Mouse (Mus musculus) stomach, postnatal 0 days (tissue): ENCODE data around the gene Lpcat3. TPM values are rescaled to one million over a fixed set of nuclear protein-coding genes. Genes with fewer than 3 reads are reported as not detected.

Experiments used
- ATAC-seq: fragments of 200-750 bp; cut with Nextera tagmentation; 2 replicates; pipeline ENCODE4 v1.8.0; 2017; ENCODE audit not compliant: low FRiP score, low TSS enrichment
- DNase-seq: peaks from one replicate; pipeline ENCODE4 v3.0.0-alpha.2; 2016; ENCODE audit warnings: low spot score
- H3K27ac ChIP-seq: fragments of 300-500 bp; sonication (generic); replicated peaks from 2 replicates; pipeline ENCODE4 v1.5.1; 2014; ENCODE audit warnings: mild to moderate bottlenecking, control low read depth
- H3K27me3 ChIP-seq: fragments of 300-500 bp; sonication (generic); 2 replicates; pipeline ENCODE4 v1.6.1; 2014; ENCODE audit warnings: low read length; ENCODE audit not compliant: control insufficient read depth, insufficient read depth
- H3K36me3 ChIP-seq: fragments of 300-500 bp; sonication (generic); 2 replicates; pipeline ENCODE4 v1.6.1; 2014; ENCODE audit warnings: low read length, mixed read lengths; ENCODE audit not compliant: control insufficient read depth, insufficient read depth
- H3K4me1 ChIP-seq: fragments of 300-500 bp; sonication (generic); replicated peaks from 2 replicates; pipeline ENCODE4 v1.6.1; 2014; ENCODE audit warnings: antibody characterized with exemption; ENCODE audit not compliant: control insufficient read depth, insufficient read depth
- H3K4me2 ChIP-seq: fragments of 300-500 bp; sonication (generic); replicated peaks from 2 replicates; pipeline ENCODE4 v1.6.1; 2014; ENCODE audit warnings: low read depth, mild to moderate bottlenecking, control low read depth, moderate library complexity
- H3K4me3 ChIP-seq: fragments of 300-500 bp; sonication (generic); 2 replicates; pipeline ENCODE4 v1.5.1; 2014; ENCODE audit warnings: low read depth, low read length, control low read depth
- H3K9ac ChIP-seq: fragments of 300-500 bp; sonication (generic); 2 replicates; pipeline ENCODE4 v1.6.1; 2014; ENCODE audit warnings: mild to moderate bottlenecking, low read length, control low read depth, mixed read lengths
- H3K9me3 ChIP-seq: fragments of 300-500 bp; sonication (generic); 2 replicates; pipeline ENCODE4 v1.6.1; 2016; ENCODE audit warnings: low read length; ENCODE audit not compliant: control insufficient read depth
- CTCF ChIP-seq: IDR thresholded peaks from 2 replicates; pipeline ENCODE4 v1.5.1; 2016; ENCODE audit warnings: antibody characterized with exemption, low read depth, mild to moderate bottlenecking, moderate library complexity
- EP300 ChIP-seq: optimal IDR thresholded peaks from 2 replicates; pipeline ENCODE3; 2016; ENCODE audit warnings: antibody characterized with exemption
- WGBS: fragments of 180-500 bp; shearing (Covaris S2); extraction: QIAGEN DNeasy Blood & Tissue Kit; methylation state at CpG from one replicate; pipeline ENCODE4 v1.1.7; 2014; 5-methylcytosine and 5-hydroxymethylcytosine counted together
- polyA plus RNA-seq: library from polyadenylated mRNA; unstranded; fragments of >200 nt; fragmentation: Nextera tagmentation; extraction: Ambion mirVana; gene quantifications from 2 replicates; pipeline ENCODE4 v1.2.1, GENCODE M21; 2015

Lpcat3 gene
- polyA plus RNA-seq, 1 experiment from 2014 or later = 78.8 TPM

- TF ChIP-seq EP300 (no peak), CTCF (no peak)
- H3K27ac ChIP-seq = peak overlapping the region; percentile 49
- no peaks in the 10 kb centered on the region for H3K27me3 ChIP-seq
- DNase-seq (no peak), ATAC-seq (peak; percentile 0; the same call in 1 of the 2 replicates)
- H3K4me3 ChIP-seq = peak overlapping the region; percentile 59; the same call in 1 of the 2 replicates
- H3K9me3 ChIP-seq = no peaks in the 10 kb centered on the region
- 70% methylated on average over 26 of the region's 26 CpGs for WGBS
- H3K9ac ChIP-seq = peak overlapping the region; percentile 48
- H3K4me1 ChIP-seq = peaks cover 2% of the 10 kb centered on the region; the same call in 1 of the 2 replicates
- H3K4me2 ChIP-seq = peak overlapping the region; percentile 100
- H3K36me3 ChIP-seq = peaks cover 22% of the 10 kb centered on the region
Measured at GRCm38 (mm10) chr6:124744755-124745321, 82.0 kb downstream of the Lpcat3 start.

DNA sequence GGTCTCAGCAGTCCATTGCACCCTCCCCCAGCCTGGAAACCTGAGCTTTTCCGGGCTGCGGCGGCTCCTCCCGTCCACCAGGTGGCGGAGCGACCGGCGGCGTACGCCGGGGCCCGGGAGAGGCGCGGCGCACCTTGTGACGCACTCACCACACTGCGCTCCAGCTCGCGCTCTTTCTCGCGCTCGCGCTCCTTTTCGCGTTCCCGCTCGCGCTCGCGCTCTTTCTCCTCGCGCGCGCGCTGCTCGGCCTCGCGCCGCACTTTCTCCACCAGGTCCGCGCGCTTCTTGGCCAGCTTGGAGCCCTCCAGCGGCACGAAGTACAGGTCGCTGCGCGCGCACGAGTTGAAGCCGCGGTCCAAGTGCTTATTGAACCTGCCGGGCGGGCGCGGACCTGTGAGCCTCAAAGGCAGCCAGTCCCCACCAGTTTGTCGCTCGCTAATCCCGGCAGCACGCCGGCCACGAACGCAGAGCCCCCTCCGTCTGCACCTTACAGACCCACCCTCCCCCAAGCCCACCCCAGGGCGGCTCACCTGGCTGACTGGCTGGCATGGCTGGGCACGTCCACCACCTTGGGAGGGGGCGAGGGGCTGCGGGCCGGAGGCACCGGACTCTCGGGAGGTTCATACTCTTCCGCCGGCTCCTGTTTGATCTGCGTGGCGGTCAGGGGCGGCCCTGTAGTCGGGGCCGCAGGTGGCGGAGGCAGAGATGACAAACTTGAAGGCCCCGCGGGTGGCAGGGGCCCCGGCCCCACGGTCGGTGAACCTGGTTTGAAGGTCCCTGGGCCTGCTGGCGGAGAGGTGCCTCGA is 82.9 kb downstream of the Lpcat3 start:
- DNase-seq (peak; percentile 97), ATAC-seq (peak; percentile 85)
- H3K36me3 ChIP-seq = peaks cover 23% of the 10 kb centered on the region
- H3K27me3 ChIP-seq = no peaks in the 10 kb centered on the region
- peak overlapping the region; percentile 100 for H3K4me2 ChIP-seq
- TF ChIP-seq EP300 (peak; percentile 80), CTCF (peak; percentile 91)
- H3K4me1 ChIP-seq = no peaks in the 10 kb centered on the region; the same call in 1 of the 2 replicates
- H3K4me3 ChIP-seq = peak overlapping the region; percentile 59
- no peaks in the 10 kb centered on the region for H3K9me3 ChIP-seq
- H3K9ac ChIP-seq = peak overlapping the region; percentile 90
- peak overlapping the region; percentile 91 for H3K27ac ChIP-seq
- 2% methylated on average over 75 of the region's 85 CpGs for WGBS

DNA sequence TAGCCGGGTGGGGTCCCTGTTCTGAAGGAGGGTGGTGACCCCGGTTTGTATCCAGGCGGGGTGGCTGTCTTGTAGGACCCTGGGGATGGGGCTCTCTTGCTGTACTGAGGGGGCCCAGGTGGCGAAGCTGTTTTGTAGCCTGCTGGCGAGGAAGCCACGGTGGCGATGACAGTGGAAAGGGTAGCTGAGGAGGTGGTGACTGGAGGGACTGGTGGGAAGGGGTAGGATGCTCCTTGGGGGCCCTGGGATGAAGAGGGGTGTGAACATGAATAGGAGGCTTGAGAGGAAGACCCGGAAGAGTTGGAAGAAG is 83.4 kb downstream of the Lpcat3 start:
- no peak for DNase-seq
- TF ChIP-seq EP300 (no peak), CTCF (no peak)
- 26% methylated on average over 8 of the region's 8 CpGs for WGBS

GRCm38 (mm10) chr6:124746654-124747632 is 84.1 kb downstream of the Lpcat3 start:
- no peak overlapping the region for H3K27ac ChIP-seq
- H3K4me3 ChIP-seq = 0 out of 2 replicates have a peak overlapping the region, but pooled peaks have one; percentile 59

More for the DNA sequence above, 83.4 kb downstream of the Lpcat3 start:
- Histone ChIP-seq H3K9me3 (no peaks in the 10 kb centered on the region), H3K27ac (peak overlapping the region; percentile 91), H3K9ac (peak overlapping the region; percentile 90), H3K4me3 (peak overlapping the region; percentile 59), H3K4me2 (peak overlapping the region; percentile 100), H3K27me3 (no peaks in the 10 kb centered on the region), H3K4me1 (no peaks in the 10 kb centered on the region; the same call in 1 of the 2 replicates), H3K36me3 (peaks cover 23% of the 10 kb centered on the region)
- no peak for ATAC-seq

DNA sequence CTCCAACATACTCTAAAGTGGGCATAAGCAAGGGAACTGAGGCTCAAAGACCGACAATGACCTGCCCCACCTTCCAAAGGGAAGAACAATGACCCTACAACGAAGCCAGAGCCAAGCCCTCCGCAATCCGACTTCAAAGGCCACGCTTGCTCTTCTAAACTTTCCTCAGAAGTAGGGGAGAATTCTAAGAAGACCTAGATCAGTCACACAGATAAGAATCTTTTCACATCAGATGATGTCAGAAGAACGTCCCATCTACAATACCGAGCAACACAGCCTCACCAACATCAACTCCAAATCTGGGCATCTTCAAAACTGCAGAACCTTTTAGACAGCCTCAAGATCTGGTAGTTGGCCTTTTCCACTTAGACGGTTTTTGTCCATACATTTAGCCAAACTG is 87.6 kb downstream of the Lpcat3 start:
- Histone ChIP-seq H3K4me1 (peaks cover 6% of the 10 kb centered on the region; the same call in 1 of the 2 replicates), H3K4me2 (no peak overlapping the region), H3K27ac (no peak overlapping the region), H3K9ac (no peak overlapping the region), H3K27me3 (no peaks in the 10 kb centered on the region), H3K9me3 (no peaks in the 10 kb centered on the region), H3K36me3 (peaks cover 12% of the 10 kb centered on the region), H3K4me3 (no peak overlapping the region)
- no peak for ATAC-seq
- no peak for DNase-seq
- no peak for TF ChIP-seq EP300
- WGBS = 78% methylated on average over 8 of the region's 8 CpGs

More at GRCm38 (mm10) chr6:124746654-124747632, 84.1 kb downstream of the Lpcat3 start:
- Histone ChIP-seq H3K27me3 (no peaks in the 10 kb centered on the region), H3K36me3 (peaks cover 23% of the 10 kb centered on the region), H3K9me3 (no peaks in the 10 kb centered on the region), H3K4me2 (no peak overlapping the region), H3K4me1 (no peaks in the 10 kb centered on the region; the same call in 1 of the 2 replicates), H3K9ac (peak overlapping the region; percentile 90; the same call in 1 of the 2 replicates)
- no peak for DNase-seq
- TF ChIP-seq CTCF (no peak), EP300 (no peak)
- WGBS = 85% methylated on average over 7 of the region's 7 CpGs
- ATAC-seq = no peak
